Mouse (Mus musculus) embryo, embryonic 10.5 days (tissue): ENCODE data around the gene 1700020N15Rik.
"Not testable (repeated sequence)": the region's sequence is repeated elsewhere in the genome, so short reads cannot be mapped to it uniquely, and the experiment has no call there.

Experiments
- DNase-seq: peaks from one replicate; pipeline ENCODE4 v3.0.0-alpha.2; 2015; ENCODE audit warnings: low spot score

Gene 1700020N15Rik

DNA sequence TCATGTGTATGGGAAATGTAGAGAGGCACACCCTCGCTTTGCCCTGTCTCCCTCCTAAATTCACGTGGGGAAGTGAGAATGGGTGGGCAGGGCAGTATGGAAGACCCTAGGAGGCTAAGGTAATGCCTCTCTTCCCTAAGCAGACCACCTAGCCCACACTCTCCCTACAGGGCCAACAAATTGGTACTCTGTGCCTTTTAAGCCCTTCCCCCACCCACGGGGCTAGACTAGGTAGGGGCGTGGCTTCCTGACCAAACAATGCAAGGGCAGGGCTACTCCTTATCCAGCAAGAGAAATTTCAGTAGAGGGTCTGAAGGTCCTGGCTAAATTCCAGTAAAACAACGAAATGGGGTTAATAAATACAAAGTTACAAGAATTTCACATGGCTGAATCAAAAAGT is at the start of gene 1700020N15Rik:
Gene 1700020N15Rik, plus strand, starts transcription at position 301 of the 400 bp plus-strand sequence.
- not testable (repeated sequence) for DNase-seq

DNA sequence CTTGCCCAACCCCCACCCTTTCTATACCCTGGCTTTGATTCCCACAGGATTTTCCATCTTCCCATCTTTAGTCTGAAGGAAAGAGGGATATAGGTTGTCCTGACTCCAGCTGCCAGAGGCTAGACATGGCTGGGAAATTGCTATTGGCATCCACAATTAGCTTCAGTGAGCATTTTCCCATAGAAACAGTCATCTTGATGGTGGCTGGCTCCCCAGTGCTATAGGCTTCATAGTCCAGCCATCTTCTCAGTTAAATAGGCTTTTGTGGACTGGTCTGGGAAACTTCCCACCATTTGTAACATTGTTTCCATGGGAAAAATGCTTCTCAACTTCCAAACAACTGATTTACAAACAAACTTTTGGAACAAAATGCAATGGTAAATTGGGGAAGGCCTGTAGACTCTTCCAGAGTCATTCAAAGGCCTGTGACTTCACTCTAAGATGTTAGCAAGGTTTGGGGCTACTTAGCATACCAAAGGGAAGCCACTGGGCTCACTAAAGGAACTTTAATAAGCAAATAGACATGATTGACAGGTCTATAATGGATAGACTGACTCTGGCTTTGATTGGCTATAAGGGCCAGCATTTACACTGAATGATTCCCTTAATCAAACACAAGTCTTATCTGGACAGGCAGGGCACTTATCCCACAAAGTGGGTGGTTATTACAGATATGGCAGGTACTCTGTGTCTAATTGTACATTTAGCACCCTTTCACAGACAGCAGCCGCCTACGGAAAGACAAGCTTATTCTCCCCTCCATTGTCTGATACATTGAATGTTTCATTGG is 31.9 kb downstream of the 1700020N15Rik start:
- DNase-seq = peak; percentile 2
